Mouse (Mus musculus) ES-E14 (cell line): ENCODE measurements around the gene P2rx2. TPM values are rescaled to one million over a fixed set of nuclear protein-coding genes. Genes with fewer than 3 reads are reported as not detected.
A peak's percentile ranks its signal among the peaks of the same experiment; 100 is the strongest.

Experiments
- DNase-seq: peaks from one replicate; pipeline ENCODE4 v3.0.0-alpha.2; 2013; ENCODE audit warnings: low read depth, low spot score
- H3K27ac ChIP-seq: 2 replicates; pipeline ENCODE4 v1.5.1; 2012; ENCODE audit warnings: low read depth, mild to moderate bottlenecking, low read length, moderate library complexity, mixed read lengths; ENCODE audit not compliant: poor library complexity, insufficient read depth, severe bottlenecking
- H3K36me3 ChIP-seq: 2 replicates; pipeline ENCODE4 v1.6.1; 2012; ENCODE audit warnings: mild to moderate bottlenecking, low read length, moderate library complexity, mixed read lengths; ENCODE audit not compliant: control insufficient read depth, poor library complexity, insufficient read depth, severe bottlenecking
- H3K4me1 ChIP-seq, 2 experiments: fragments of 150-350 bp in 1 of 2; sonication (generic) in 1 of 2; 2 replicates each; pipeline ENCODE4 v1.6.1; 2012; ENCODE audit warnings: low read length in 2 of 2, mild to moderate bottlenecking in 1 of 2, mixed read lengths in 1 of 2; ENCODE audit not compliant: control insufficient read depth in 2 of 2, insufficient read depth in 2 of 2, poor library complexity in 1 of 2
- H3K4me3 ChIP-seq, 2 experiments: fragments of 150-350 bp in 1 of 2; sonication (generic) in 1 of 2; 2 replicates each; pipeline ENCODE4 v1.5.1; 2012; ENCODE audit warnings: low read length in 2 of 2, low read depth in 1 of 2, mild to moderate bottlenecking in 1 of 2, mixed read lengths in 1 of 2; ENCODE audit not compliant: insufficient read depth in 1 of 2, poor library complexity in 1 of 2, severe bottlenecking in 1 of 2
- H3K9ac ChIP-seq: 2 replicates; pipeline ENCODE4 v1.6.1; 2012; ENCODE audit warnings: low read depth, mild to moderate bottlenecking, low read length, mixed read lengths; ENCODE audit not compliant: poor library complexity, insufficient read depth, severe bottlenecking
- H3K9me3 ChIP-seq: fragments of 150-350 bp; sonication (generic); 2 replicates; pipeline ENCODE4 v1.6.1; 2012; ENCODE audit warnings: low read depth, mild to moderate bottlenecking, low read length; ENCODE audit not compliant: control insufficient read depth, insufficient read depth
- CHD2 ChIP-seq: IDR thresholded peaks from 2 replicates; pipeline ENCODE4 v1.6.1; 2014; ENCODE audit warnings: mild to moderate bottlenecking, low read depth, low read length, inconsistent platforms
- HCFC1 ChIP-seq: IDR thresholded peaks from 2 replicates; pipeline ENCODE4 v1.6.1; 2012; ENCODE audit warnings: low read length, inconsistent platforms, borderline replicate concordance; ENCODE audit not compliant: insufficient read depth
- MAFK ChIP-seq: IDR thresholded peaks from 2 replicates; pipeline ENCODE4 v1.6.1; 2014; ENCODE audit warnings: mild to moderate bottlenecking, low read depth, low read length, inconsistent platforms; ENCODE audit not compliant: insufficient read depth
- ZC3H11A ChIP-seq: IDR thresholded peaks from 2 replicates; pipeline ENCODE4 v1.6.1; 2012; ENCODE audit warnings: low read depth, mild to moderate bottlenecking, inconsistent platforms, low read length, borderline replicate concordance
- ZNF384 ChIP-seq: IDR thresholded peaks from 2 replicates; pipeline ENCODE4 v1.6.1; 2012; ENCODE audit warnings: low read depth, low read length, inconsistent platforms
- in situ Hi-C, 2 experiments: fragments of 600-800 bp; cut with MboI; formaldehyde crosslinking; loops; one replicate each; pipeline ENCODE4 v1.15.1; 2025; ENCODE audit warnings: low sequenced_read_pairs in 2 of 2, inconsistent platforms in 1 of 2; ENCODE audit not compliant: unreplicated experiment in 2 of 2
- total RNA-seq: library from RNA; depleted of rRNA; stranded (reverse); fragments of 300-350 nt; gene quantifications from 2 replicates; pipeline ENCODE4 v1.2.3, GENCODE M21; 2012

P2rx2 gene
- total RNA-seq, 1 experiment = 1.3 TPM

- peaks cover 17% of the 10 kb centered on the region; the same call in 1 of the 2 replicates for H3K36me3 ChIP-seq
- no peak overlapping the region for H3K9ac ChIP-seq
- H3K27ac ChIP-seq = no peak overlapping the region
- in situ Hi-C loops = no loop called here
- TF ChIP-seq CHD2 (no peak), HCFC1 (no peak), ZC3H11A (no peak), MAFK (no peak), ZNF384 (no peak)
- DNase-seq = no peak
- H3K9me3 ChIP-seq = no peaks in the 10 kb centered on the region
- H3K4me3 ChIP-seq = peak overlapping the region; percentile 51 to 86; a peak in 2 of 4 replicates
- H3K4me1 ChIP-seq = peaks cover 0 to 13% of the 10 kb centered on the region in 2 experiments; a peak in 2 of 4 replicates
Measured at GRCm38 (mm10) chr5:110379086-110379485, 36.1 kb upstream of the P2rx2 start.

DNA sequence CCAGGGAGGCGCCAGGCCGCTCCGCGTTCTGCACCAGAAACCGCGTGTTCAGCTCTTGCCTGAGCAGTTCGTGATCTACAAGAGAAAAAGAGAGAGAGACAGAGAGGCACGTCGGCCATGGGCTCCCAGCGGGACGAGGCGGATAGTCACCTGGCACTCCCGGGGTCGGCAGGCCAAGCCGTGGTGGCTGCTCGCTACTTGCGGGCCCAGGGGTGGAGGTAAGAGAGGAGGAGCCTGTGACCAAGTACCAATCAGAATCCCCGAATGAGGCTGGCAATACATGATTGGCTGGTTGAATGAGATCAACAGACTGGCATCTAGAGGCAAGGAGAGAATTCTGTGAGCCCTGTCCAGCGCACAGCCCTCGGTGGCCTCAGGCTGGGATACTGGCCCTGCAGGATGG is 35.2 kb upstream of the P2rx2 start:
- TF ChIP-seq CHD2 (no peak), MAFK (no peak), ZNF384 (no peak), HCFC1 (no peak), ZC3H11A (no peak)
- Histone ChIP-seq H3K9ac (peak overlapping the region; percentile 83), H3K9me3 (no peaks in the 10 kb centered on the region), H3K4me1 (peaks cover 0 to 13% of the 10 kb centered on the region in 2 experiments; a peak in 2 of 4 replicates), H3K36me3 (peaks cover 17% of the 10 kb centered on the region; the same call in 1 of the 2 replicates), H3K4me3 (peak overlapping the region; percentile 75 to 86), H3K27ac (no peak overlapping the region)
- peak; percentile 68 for DNase-seq
- in situ Hi-C loops = no loop called here

DNA sequence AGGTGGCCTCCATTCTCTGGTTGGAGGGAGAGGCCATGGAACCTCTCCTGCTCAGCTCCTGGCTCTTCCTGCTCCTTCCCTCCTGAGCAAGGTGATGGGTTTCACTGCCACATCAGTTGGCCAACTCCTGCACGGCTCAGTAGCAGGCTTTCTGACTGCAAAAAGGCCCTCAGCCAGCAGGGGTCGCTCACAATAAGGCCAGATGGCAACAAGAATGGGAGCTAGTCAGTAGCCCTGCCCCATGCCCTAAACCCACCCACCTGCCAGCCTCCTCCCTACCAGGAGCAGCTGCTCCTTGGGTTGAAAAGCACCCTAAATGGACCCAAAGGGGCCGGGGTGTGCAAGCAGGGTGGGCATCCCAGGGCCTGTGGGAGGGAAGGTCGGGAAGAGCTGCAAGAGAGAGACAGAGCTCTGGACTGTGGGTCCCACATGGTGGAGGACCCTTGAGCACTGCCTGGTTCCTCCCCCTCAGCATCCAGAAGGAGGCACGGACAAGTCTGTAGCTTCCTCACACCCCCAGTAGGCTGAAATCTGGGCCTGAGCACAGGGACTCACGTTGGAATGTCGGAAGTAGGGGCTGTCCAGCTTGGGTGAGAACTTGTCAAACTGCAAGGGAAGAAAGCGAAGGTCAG is 33.9 kb upstream of the P2rx2 start:
- TF ChIP-seq ZNF384 = no peak
- no peak for TF ChIP-seq HCFC1
- TF ChIP-seq MAFK = no peak
- TF ChIP-seq ZC3H11A = 0 out of 2 replicates have a peak, but pooled peaks have one; percentile 17
- no peak for TF ChIP-seq CHD2

DNA sequence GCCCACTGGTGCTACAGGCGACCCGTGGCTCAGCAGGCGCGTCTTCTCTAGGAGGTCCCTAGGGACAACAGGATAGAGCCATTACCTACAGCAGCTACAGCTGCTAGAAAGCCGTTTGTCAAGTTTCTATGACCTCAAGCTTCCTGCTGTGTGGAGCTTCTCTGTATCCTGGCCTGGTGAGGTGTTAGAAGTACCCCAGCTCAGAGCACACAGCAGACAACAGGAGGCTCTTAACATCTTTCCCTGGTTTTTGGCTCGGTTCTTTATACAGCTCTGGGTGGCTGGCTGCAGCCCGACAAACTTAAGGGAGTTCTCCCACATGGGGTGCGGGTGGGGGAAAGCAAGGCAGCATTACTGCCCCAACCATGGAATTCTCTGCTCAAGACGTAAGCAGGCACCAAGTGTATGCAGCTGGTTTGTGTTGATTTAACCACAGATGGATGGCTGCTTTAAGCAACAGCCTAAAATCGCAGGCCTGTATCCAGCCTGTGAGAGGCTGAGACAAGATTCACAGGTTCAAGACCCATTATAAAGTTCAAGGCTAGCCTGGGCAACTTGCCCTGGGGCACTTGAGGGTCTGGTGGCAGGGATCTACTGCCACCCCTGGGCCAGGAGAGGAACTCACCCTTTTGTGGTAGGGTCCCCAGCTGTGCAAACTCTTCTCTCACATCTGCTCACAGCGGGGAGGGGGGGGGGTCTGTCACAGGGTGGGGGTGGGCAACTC is 21.0 kb upstream of the P2rx2 start:
- DNase-seq = no peak
- Histone ChIP-seq H3K4me3 (peak overlapping the region; percentile 74 to 77), H3K36me3 (peaks cover 10% of the 10 kb centered on the region; the same call in 1 of the 2 replicates), H3K9ac (peak overlapping the region; percentile 71), H3K4me1 (peaks cover 0 to 13% of the 10 kb centered on the region in 2 experiments; a peak in 2 of 4 replicates), H3K9me3 (no peaks in the 10 kb centered on the region), H3K27ac (peak overlapping the region; percentile 8)
- in situ Hi-C loops = no loop called here
- no peak for TF ChIP-seq HCFC1
- TF ChIP-seq CHD2 = no peak
- no peak for TF ChIP-seq ZNF384
- no peak for TF ChIP-seq ZC3H11A
- no peak for TF ChIP-seq MAFK

More for the DNA sequence above, 33.9 kb upstream of the P2rx2 start:
- Histone ChIP-seq H3K9ac (no peak overlapping the region), H3K9me3 (no peaks in the 10 kb centered on the region), H3K36me3 (peaks cover 17% of the 10 kb centered on the region; the same call in 1 of the 2 replicates), H3K27ac (no peak overlapping the region), H3K4me1 (peaks cover 0 to 13% of the 10 kb centered on the region in 2 experiments; a peak in 2 of 4 replicates), H3K4me3 (no peak overlapping the region; a peak in 1 of 4 replicates)
- peak; percentile 78 for DNase-seq
- in situ Hi-C loops = no loop called here
